Mouse (Mus musculus): ENCODE data around the gene Skint7.
A peak's percentile ranks its signal among the peaks of the same experiment; 100 is the strongest.

The Skint7 gene

GRCm38 (mm10) chr4:111972623-111973022, at the start of gene Skint7:
Skint7 (plus strand) TSS chr4:111972923.
- DNase-seq (ENCODE audit: low read depth, low spot score): no peak

GRCm38 (mm10) chr4:111961309-111961708, 11.4 kb upstream of the Skint7 start:
- peak; percentile 43 for DNase-seq (ENCODE audit: low read depth, low spot score)

- peak; percentile 86 for DNase-seq (ENCODE audit: low read depth, low spot score)
Observed at GRCm38 (mm10) chr4:111963241-111963640, 9.5 kb upstream of the Skint7 start.

- no peak for DNase-seq (ENCODE audit: low read depth, low spot score)
Observed at GRCm38 (mm10) chr4:111963669-111964068, 9.1 kb upstream of the Skint7 start.

- DNase-seq (ENCODE audit: low read depth, low spot score): no peak
Observed at GRCm38 (mm10) chr4:112005969-112006368, 33.2 kb downstream of the Skint7 start, which contains the start of gene Skint1. Skint1 (plus strand) TSS chr4:112006269.

Measured in R1 (cell line).